Mouse (Mus musculus) liver, adult (tissue): ENCODE measurements around the gene Kxd1.

Experiments
- GATA4 ChIP-seq: IDR thresholded peaks from 2 replicates; pipeline ENCODE4 v1.6.1; 2014; ENCODE audit warnings: mild to moderate bottlenecking, low read length; ENCODE audit not compliant: insufficient replicate concordance

Kxd1 gene

GRCm38 (mm10) chr8:70527512-70528181 lies at the start of gene Kxd1, which contains the start of gene Fkbp8:
Gene Kxd1, minus strand, starts transcription at chr8:70527956.
Gene Fkbp8, plus strand, starts transcription at chr8:70527724.
- TF ChIP-seq GATA4 = peak; percentile 17; the same call in 1 of the 2 replicates

GRCm38 (mm10) chr8:70577207-70577606 lies 49.5 kb upstream of the Kxd1 start:
- no peak for TF ChIP-seq GATA4

DNA sequence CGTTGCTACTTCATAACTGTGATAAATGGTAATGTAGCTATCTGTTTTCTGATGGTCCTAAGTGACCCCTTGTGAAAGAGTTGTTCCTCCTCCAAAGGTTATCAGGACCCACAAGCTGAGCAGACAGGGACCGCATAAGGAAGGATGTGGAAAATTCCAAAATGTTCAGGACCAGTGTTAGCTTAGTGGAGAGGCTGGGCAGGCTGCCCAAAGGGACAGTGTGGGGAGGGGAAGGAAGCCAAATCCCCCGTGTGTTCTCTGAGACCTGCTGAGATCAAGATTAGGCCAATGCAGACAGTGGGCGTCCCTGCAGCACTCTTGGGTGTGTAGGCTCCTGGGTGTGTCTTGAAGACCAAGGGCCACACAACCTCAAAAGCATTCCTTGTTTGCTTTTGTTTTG lies 47.2 kb upstream of the Kxd1 start:
- TF ChIP-seq GATA4 = peak; percentile 95

DNA sequence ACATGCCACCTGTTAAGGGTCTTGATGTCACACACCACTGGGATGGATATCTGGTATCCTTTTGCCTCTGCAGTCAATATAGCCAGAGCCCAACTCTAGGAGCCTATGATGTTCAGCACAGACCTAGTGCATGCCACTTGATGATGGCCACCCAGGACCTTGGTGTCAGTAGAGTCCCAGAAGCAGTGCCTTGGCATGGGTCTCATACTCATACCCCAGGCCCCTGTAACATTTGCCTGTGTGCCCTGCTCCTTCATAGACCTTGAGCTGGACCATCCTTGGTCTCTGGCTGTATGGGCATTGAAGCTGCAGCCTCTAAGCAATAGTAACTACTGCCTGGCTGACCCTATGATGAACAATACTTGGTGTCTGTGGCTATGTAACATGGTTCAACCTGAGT lies 46.5 kb upstream of the Kxd1 start:
- no peak for TF ChIP-seq GATA4

DNA sequence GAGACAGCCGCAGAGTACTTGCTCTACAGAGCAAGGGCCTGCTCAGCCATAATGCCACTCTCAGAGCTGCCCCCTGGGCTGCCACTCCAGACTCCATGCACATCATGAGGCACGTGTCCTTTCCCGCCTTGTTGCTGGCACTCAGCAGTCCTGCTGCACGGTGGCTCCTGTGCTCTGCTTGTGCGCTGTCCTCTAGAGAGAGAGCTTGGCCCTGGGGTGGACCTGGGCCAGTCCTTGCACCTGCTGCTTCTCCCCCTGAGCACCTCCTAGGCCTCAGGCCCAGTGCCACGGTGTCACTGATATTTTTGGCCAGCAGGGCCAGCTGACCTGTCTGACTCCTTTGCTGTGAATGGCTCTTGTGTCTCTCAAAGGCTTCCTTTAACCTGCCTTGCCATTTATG lies 43.2 kb upstream of the Kxd1 start:
- TF ChIP-seq GATA4 = no peak

- no peak for TF ChIP-seq GATA4
These were observed 42.6 kb upstream of the Kxd1 start for GRCm38 (mm10) chr8:70570360-70570759.

DNA sequence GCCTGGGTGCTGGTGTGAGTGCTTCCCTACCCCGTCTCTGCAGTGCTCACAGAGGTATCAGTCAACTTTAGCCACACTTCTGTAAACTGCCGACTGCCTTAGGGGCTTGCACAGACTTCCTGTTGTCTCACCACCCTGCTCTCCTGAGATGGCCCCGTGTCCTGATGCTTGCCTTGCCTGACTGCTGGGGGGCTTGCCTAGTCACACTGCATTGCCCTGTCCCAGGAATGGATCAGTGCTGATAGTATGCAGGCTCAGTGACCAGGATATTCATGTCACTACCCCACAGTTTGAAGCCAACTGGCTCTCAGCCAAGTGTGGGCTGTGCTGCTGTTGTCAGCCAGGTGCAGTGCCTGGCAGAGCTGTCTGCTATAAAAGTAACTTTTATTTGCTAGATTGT lies 37.8 kb upstream of the Kxd1 start:
- TF ChIP-seq GATA4 = no peak

- no peak for TF ChIP-seq GATA4
These were observed 37.0 kb upstream of the Kxd1 start for GRCm38 (mm10) chr8:70564696-70565235.

DNA sequence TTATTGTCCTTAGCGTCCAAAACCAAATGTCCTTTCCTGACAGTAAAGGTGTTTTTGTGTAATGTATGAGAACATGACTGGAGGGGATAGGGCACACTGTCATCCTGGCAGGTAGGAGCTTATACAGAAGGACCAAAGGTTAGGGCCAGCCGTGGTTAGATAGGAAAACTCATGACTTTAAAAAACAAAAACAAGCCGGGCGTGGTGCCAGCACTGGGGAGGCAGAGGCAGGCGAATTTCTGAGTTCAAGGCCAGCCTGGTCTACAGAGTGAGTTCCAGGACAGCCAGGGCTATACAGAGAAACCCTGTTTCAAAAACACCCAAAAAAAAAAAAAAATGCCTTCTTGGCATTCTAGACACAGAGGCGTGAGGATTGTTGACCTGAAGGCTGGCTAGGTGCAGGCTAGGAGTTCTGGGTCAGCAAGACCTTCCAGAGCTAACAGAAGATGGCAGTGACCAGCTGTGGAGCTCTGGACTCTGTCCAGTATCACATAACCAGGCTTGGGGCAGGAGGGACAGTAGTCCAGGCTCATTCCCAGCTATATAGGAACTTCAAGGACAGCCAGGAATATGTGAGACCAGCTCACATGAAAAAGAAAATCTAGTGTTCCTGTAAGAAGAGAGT lies 36.1 kb upstream of the Kxd1 start:
- TF ChIP-seq GATA4 = no peak

- no peak for TF ChIP-seq GATA4
These were observed 35.0 kb upstream of the Kxd1 start for GRCm38 (mm10) chr8:70562802-70563201.

GRCm38 (mm10) chr8:70561809-70562535 lies 34.2 kb upstream of the Kxd1 start:
- peak; percentile 31; the same call in 1 of the 2 replicates for TF ChIP-seq GATA4

DNA sequence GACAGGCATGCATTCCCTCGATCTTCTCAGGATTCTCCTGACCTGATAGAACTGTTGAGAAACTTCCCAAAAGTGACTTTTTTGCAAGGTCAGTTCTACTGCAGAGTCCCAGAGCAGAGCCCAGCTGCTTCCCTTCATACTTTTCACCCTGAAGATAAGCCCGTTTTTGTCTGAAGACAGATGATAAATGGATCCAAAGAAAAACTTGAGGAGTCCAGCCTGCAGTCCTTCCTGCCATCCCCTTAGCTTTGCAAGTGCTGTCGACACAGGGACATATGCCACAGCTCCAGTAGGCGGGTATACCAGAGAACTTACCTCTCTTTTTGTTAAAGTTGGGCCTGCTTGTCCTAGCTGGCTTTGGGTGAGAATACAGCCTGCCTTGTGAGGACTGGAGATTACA lies 33.6 kb upstream of the Kxd1 start:
- TF ChIP-seq GATA4 = 0 out of 2 replicates have a peak, but pooled peaks have one; percentile 7

- no peak for TF ChIP-seq GATA4
These were observed 32.8 kb upstream of the Kxd1 start for GRCm38 (mm10) chr8:70560564-70560963.

- TF ChIP-seq GATA4 = peak; percentile 18; the same call in 1 of the 2 replicates
These were observed 32.3 kb upstream of the Kxd1 start for GRCm38 (mm10) chr8:70560096-70560495.

DNA sequence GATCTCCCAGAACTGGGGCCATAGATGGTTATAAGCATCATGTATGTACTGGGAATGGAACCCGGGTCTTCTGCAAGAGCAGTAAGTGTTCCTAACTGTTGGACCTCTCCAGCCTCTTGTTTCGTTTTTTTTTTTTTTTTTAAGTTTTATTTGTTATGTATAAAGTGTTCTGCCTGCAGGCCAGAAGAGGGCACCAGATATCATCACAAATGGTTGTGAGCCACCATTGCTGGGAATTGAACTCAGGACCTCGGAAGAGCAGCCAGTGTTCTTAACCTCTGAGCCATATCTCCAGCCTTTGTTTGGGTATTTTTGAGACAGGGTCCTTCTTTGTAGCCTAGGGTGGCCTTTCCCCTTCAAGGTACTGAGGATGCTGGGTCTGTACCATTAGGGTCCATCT lies 31.2 kb upstream of the Kxd1 start:
- TF ChIP-seq GATA4 = no peak

DNA sequence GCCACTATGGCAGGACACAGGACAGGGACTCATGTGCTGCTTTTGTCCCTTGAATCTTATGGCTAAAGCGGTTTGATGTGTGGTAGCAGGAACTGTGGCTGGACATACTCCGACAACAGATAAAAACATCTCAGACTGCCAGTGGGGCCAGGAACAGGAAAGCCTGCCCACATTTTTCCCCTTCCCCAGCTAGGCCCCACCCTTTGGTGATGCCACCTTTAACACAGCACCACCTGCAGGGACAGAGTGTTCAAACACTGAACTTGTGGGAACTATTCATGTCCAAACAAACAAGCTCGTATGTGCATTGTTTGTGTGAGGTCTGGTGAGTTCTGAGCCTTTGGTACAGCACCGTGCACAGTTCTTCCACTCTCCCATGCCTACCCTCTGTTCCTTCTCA lies 30.6 kb upstream of the Kxd1 start:
- no peak for TF ChIP-seq GATA4

DNA sequence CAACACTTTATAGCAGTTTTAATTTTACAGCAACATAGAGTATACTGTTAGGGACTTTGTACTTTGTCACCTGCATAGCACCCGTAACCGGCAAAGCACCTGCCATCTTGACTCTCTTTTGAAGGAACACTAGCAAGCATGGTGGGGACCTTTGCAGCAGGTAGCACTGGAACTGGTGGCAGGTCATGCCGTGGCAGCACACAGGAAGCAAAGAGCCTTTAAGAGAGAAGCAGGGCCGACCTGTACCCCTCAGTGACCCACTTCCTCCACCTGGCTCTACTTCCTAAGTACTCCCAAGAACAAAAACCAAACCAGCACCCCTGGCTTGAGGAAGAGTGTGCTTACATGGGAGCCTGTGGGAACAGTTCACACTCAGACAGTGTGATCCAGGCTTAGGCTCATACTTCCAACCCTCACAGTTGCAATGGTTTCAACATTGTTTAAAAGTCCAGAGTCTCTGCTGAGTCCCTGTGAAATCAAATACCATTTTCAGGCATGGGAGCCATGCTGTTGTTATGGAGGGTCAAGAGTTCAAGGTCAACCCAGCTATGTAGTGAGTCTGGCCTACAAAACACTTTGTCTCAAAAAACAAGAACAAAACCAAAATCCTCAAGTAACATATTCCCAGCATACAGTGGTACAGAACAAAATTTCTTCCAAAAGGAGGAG lies 27.5 kb upstream of the Kxd1 start:
- TF ChIP-seq GATA4 = no peak
